Comparison of ENCODE assay signal across 11 mouse cellular contexts in genomic region chr7:130178991-130179390, GRCm38 (mm10).
DNase-seq lines count a peak whose midpoint lies in the region; ATAC-seq and TF ChIP-seq lines count a peak whose summit lies in the region.
"Had no signal": no experiment of that assay in that cellular context is flagged by ENCODE, and none has a peak within 500 bp of the region (broad histone marks: within the 10 kb centered on the region; RNA-seq: fewer than 3 reads in every experiment).

No protein-coding gene starts in this region.

- no peaks in the 10 kb centered on the region for H3K27me3 ChIP-seq in liver, adult 2 months (ENCODE audit: control insufficient read depth, insufficient read depth, low read length)
- H3K27me3 ChIP-seq in liver, embryonic 12.5 days (replicated peaks): no peaks in the 10 kb centered on the region
- no peaks in the 10 kb centered on the region for H3K27me3 ChIP-seq in embryonic facial prominence, embryonic 11.5 days (ENCODE audit: control insufficient read depth, insufficient read depth, low read length)
- H3K27me3 ChIP-seq: embryonic facial prominence, embryonic 13.5 days had no signal

- H3K36me3 ChIP-seq in liver, adult 2 months (ENCODE audit: control insufficient read depth, insufficient read depth, low read length): no peaks in the 10 kb centered on the region
- peaks cover 13% of the 10 kb centered on the region; the same call in 1 of the 2 replicates for H3K36me3 ChIP-seq in liver, embryonic 12.5 days
- H3K36me3 ChIP-seq in embryonic facial prominence, embryonic 11.5 days (replicated peaks; ENCODE audit: control insufficient read depth, insufficient read depth, low read depth, low read length): no peaks in the 10 kb centered on the region; the same call in 1 of the 2 replicates

- H3K4me2 ChIP-seq in liver, embryonic 12.5 days: no peak overlapping the region
- H3K4me2 ChIP-seq in embryonic facial prominence, embryonic 11.5 days (ENCODE audit: low read depth, low read length): no peak overlapping the region
- H3K4me2 ChIP-seq: embryonic facial prominence, embryonic 13.5 days; heart, embryonic 11.5 days had no signal

- ATAC-seq in liver, embryonic 12.5 days: no peak
- no peak for ATAC-seq in embryonic facial prominence, embryonic 11.5 days (replicated peaks; ENCODE audit: insufficient number of reproducible peaks, low FRiP score, low TSS enrichment, low read depth)
- ATAC-seq in activated CD4-positive, CD25-positive, alpha-beta regulatory T cell, adult 4 months: no peak
- ATAC-seq: CD4-positive, CD25-positive, alpha-beta regulatory T cell, adult 4 months had no signal

- TF ChIP-seq CTCF in gastrocnemius, adult 2 months (IDR thresholded peaks at IDR 0.05): peak; percentile 6; the same call in 1 of the 2 replicates
- peak; percentile 30; the same call in 1 of the 2 replicates for TF ChIP-seq CTCF in liver, adult 2 months (IDR thresholded peaks at IDR 0.05; ENCODE audit: low read depth, low read length)

- no peak for TF ChIP-seq POLR2A in liver, adult 2 months (IDR thresholded peaks at IDR 0.05; ENCODE audit: extremely low read depth, insufficient read depth, low read length)

- no peak overlapping the region for H3K9ac ChIP-seq in liver, adult 2 months (ENCODE audit: low read depth, low read length)
- no peak overlapping the region for H3K9ac ChIP-seq in liver, embryonic 12.5 days
- no peak overlapping the region for H3K9ac ChIP-seq in embryonic facial prominence, embryonic 11.5 days (replicated peaks; ENCODE audit: low read length)
- H3K9ac ChIP-seq: embryonic facial prominence, embryonic 13.5 days had no signal

- no peak overlapping the region for H3K4me3 ChIP-seq in gastrocnemius, adult 2 months
- H3K4me3 ChIP-seq in liver, adult 2 months (ENCODE audit: insufficient read depth, low read depth, low read length): no peak overlapping the region
- H3K4me3 ChIP-seq in liver, embryonic 12.5 days: no peak overlapping the region
- H3K4me3 ChIP-seq in embryonic facial prominence, embryonic 11.5 days (ENCODE audit: low read depth, low read length): no peak overlapping the region
- H3K4me3 ChIP-seq: embryonic facial prominence, embryonic 13.5 days had no signal

- 72% methylated on average over 3 of the region's 3 CpGs for whole genome bisulfite sequencing in liver, adult 2 months
- WGBS in liver, embryonic 12.5 days (ENCODE audit: insufficient replicate concordance): 41% methylated on average over 3 of the region's 3 CpGs
- WGBS in embryonic facial prominence, embryonic 11.5 days: 53% methylated on average over 3 of the region's 3 CpGs

- DNase-seq in gastrocnemius, adult 2 months: no peak
- DNase-seq in gastrocnemius, postnatal 25 days: no peak
- no peak for DNase-seq in liver, adult 2 months (ENCODE audit: extremely low read depth, low read depth, low spot score)
- peak; percentile 34 for DNase-seq in ES-CJ7 (ENCODE audit: low read depth, low spot score)
- DNase-seq in embryonic facial prominence, embryonic 11.5 days (ENCODE audit: low spot score): peak; percentile 46
- DNase-seq in ovary, postnatal 14 days (ENCODE audit: low spot score): no peak

- H3K9me3 ChIP-seq in liver, embryonic 12.5 days (replicated peaks): no peaks in the 10 kb centered on the region
- H3K9me3 ChIP-seq in embryonic facial prominence, embryonic 11.5 days (replicated peaks; ENCODE audit: control insufficient read depth, low read length): no peaks in the 10 kb centered on the region
- H3K9me3 ChIP-seq: embryonic facial prominence, embryonic 13.5 days had no signal

- intact Hi-C loops in gastrocnemius, adult 2 months (cut with DNase I): no loop called here

- H3K4me1 ChIP-seq in liver, adult 2 months (ENCODE audit: control insufficient read depth, insufficient read depth, low read length): no peaks in the 10 kb centered on the region
- H3K4me1 ChIP-seq in liver, embryonic 12.5 days: peaks cover 4% of the 10 kb centered on the region; the same call in 1 of the 2 replicates
- H3K4me1 ChIP-seq in embryonic facial prominence, embryonic 11.5 days (ENCODE audit: control insufficient read depth, insufficient read depth, low read length): peaks cover 3% of the 10 kb centered on the region; the same call in 1 of the 2 replicates

- no peak overlapping the region for H3K27ac ChIP-seq in gastrocnemius, adult 2 months
- no peak overlapping the region for H3K27ac ChIP-seq in liver, adult 2 months (replicated peaks; ENCODE audit: insufficient read depth, low read depth, low read length)
- H3K27ac ChIP-seq in liver, embryonic 12.5 days: no peak overlapping the region
- H3K27ac ChIP-seq in embryonic facial prominence, embryonic 11.5 days (replicated peaks; ENCODE audit: low read depth, low read length): no peak overlapping the region
- H3K27ac ChIP-seq: embryonic facial prominence, embryonic 13.5 days had no signal

- no peaks in the 10 kb centered on the region for H3K79me2 ChIP-seq in liver, adult 2 months (ENCODE audit: control insufficient read depth, insufficient read depth, low read length)

Comparison
In these comparisons a context has a peak if more than half of its experiments do, and no peak if none do; other contexts are left out.
1. DNase-seq: peak in ES-CJ7 (single experiment) and embryonic facial prominence, embryonic 11.5 days (single experiment); none in gastrocnemius, adult 2 months (single experiment), gastrocnemius, postnatal 25 days (single experiment), liver, adult 2 months (single experiment) and ovary, postnatal 14 days (single experiment).